Mouse (Mus musculus): ENCODE data around the gene Slc47a2. TPM values are rescaled to one million over a fixed set of nuclear protein-coding genes. Genes with fewer than 3 reads are reported as not detected.
A peak's percentile ranks its signal among the peaks of the same experiment; 100 is the strongest.

Gene Slc47a2
- polyA plus RNA-seq, 1 experiment from 2014 or later: 0.17 TPM

DNA sequence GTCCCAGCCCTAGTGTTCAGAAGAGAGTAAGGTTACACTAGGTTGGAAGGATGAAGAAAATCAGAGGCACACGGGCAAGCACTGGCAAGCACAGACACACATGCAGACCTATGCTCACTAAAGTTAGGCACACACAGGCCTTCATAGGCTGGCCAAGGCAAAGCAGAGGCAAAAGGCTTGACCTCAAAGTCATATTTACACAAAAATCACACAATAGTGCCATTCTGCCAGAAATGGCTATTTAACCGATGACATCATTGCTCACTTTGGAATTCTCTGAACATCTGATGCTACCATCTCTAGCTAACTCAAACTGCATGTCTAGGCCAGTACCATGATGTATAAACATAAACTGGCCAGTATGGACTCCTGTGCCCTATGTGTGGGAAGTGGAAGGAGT, 68.7 kb downstream of the Slc47a2 start:
- DNase-seq (ENCODE audit: low spot score) (no peak), ATAC-seq (replicated peaks; ENCODE audit: low FRiP score, low read depth) (no peak)
- Histone ChIP-seq H3K9me3 (replicated peaks; ENCODE audit: low read length) (no peaks in the 10 kb centered on the region), H3K4me1 (replicated peaks; ENCODE audit: insufficient read depth, low read length) (no peaks in the 10 kb centered on the region), H3K36me3 (ENCODE audit: insufficient read depth, low read length) (no peaks in the 10 kb centered on the region), H3K27me3 (ENCODE audit: insufficient read depth, low read length) (no peaks in the 10 kb centered on the region), H3K4me2 (ENCODE audit: low read length) (no peak overlapping the region), H3K9ac (ENCODE audit: low read depth, low read length) (no peak overlapping the region), H3K27ac (no peak overlapping the region), H3K4me3 (replicated peaks; ENCODE audit: low read depth, low read length) (no peak overlapping the region)
- WGBS: 91% methylated on average over 2 of the region's 2 CpGs
- no peak for TF ChIP-seq CTCF (IDR thresholded peaks at IDR 0.05; ENCODE audit: low read depth)

- ATAC-seq (replicated peaks; ENCODE audit: low FRiP score, low read depth) (no peak), DNase-seq (ENCODE audit: low spot score) (no peak)
- H3K36me3 ChIP-seq (ENCODE audit: insufficient read depth, low read length): no peaks in the 10 kb centered on the region
- H3K4me3 ChIP-seq (replicated peaks; ENCODE audit: low read depth, low read length): no peak overlapping the region
- no peak for TF ChIP-seq CTCF (IDR thresholded peaks at IDR 0.05; ENCODE audit: low read depth)
- no peak overlapping the region for H3K4me2 ChIP-seq (ENCODE audit: low read length)
- H3K27me3 ChIP-seq (ENCODE audit: insufficient read depth, low read length): no peaks in the 10 kb centered on the region
- no peaks in the 10 kb centered on the region for H3K9me3 ChIP-seq (replicated peaks; ENCODE audit: low read length)
- H3K4me1 ChIP-seq (replicated peaks; ENCODE audit: insufficient read depth, low read length): no peaks in the 10 kb centered on the region
- H3K9ac ChIP-seq (ENCODE audit: low read depth, low read length): no peak overlapping the region
- no peak overlapping the region for H3K27ac ChIP-seq
These were observed 71.0 kb downstream of the Slc47a2 start for GRCm38 (mm10) chr11:61271612-61272011.

DNA sequence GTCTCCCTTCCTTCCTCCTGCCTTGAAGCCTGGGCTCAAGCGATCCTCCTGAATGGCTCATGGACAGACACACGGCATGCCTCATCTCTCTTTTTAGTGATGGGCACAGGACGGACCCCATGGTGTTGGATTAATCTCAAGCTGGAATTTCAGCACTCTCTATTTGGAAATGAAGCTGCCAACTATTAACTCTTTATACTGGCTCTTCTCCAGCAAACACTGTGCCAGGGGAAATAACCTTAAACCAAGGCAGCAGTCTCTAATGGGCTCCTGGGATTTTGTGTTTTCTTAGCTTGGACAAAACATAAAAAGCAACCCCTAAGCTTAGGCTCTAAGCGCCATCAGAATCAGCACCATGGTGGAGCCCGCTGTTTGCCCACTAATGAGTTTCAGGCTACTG, 72.3 kb downstream of the Slc47a2 start:
- DNase-seq (ENCODE audit: low spot score) (no peak), ATAC-seq (replicated peaks; ENCODE audit: low FRiP score, low read depth) (no peak)
- Histone ChIP-seq H3K36me3 (ENCODE audit: insufficient read depth, low read length) (no peaks in the 10 kb centered on the region), H3K27ac (no peak overlapping the region), H3K27me3 (ENCODE audit: insufficient read depth, low read length) (no peaks in the 10 kb centered on the region), H3K4me2 (ENCODE audit: low read length) (no peak overlapping the region), H3K9me3 (replicated peaks; ENCODE audit: low read length) (no peaks in the 10 kb centered on the region), H3K4me3 (replicated peaks; ENCODE audit: low read depth, low read length) (no peak overlapping the region), H3K4me1 (replicated peaks; ENCODE audit: insufficient read depth, low read length) (peaks cover 5% of the 10 kb centered on the region; the same call in 1 of the 2 replicates), H3K9ac (ENCODE audit: low read depth, low read length) (no peak overlapping the region)
- 87% methylated on average over 5 of the region's 5 CpGs for WGBS
- TF ChIP-seq CTCF (IDR thresholded peaks at IDR 0.05; ENCODE audit: low read depth): no peak

DNA sequence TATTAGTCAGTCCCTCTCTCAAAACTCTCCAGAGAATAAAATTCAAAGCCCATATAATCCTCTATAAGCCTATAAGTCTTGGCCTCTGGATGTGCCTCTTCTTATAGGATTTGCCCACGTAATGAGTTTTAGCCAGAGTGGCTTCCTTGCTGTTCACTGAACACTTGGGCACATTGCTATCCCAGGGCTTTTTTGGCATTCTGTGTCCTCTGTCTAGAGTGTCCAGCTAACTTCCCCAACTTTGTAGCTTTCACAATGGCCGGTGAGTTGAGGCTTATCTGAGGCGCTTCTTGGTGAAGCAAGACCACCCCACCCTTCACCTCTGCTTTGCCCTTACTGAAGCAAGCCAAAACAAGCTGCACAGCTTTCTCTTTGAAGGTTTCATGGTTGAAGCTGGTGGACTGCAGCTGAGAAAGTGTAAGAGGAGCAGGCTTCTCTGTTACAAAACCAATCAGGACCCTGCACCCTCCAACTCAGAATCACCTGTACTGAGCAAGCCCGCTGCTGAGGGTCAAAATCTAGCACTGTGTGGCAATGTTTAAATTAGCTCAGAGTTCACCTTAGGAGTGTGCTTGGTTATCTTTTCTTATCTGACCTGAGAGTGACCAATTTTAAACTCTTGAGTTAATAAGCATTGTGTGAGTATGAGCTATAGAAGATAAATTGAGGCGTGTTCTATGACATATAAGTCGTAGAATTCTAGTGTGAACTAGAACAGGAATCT, 73.9 kb downstream of the Slc47a2 start:
- H3K27ac ChIP-seq: no peak overlapping the region
- 93% methylated on average over 6 of the region's 6 CpGs for WGBS

GRCm38 (mm10) chr11:61266551-61267533, 75.8 kb downstream of the Slc47a2 start, which contains the start of gene Aldh3a2:
Aldh3a2 (minus strand) TSS chr11:61267464.
- H3K9ac ChIP-seq (ENCODE audit: low read depth, low read length): peak within 1 kb of the TSS; percentile 67

More for the DNA sequence above, 73.9 kb downstream of the Slc47a2 start:
- ATAC-seq (replicated peaks; ENCODE audit: low FRiP score, low read depth) (no peak), DNase-seq (ENCODE audit: low spot score) (no peak)
- Histone ChIP-seq H3K27me3 (ENCODE audit: insufficient read depth, low read length) (no peaks in the 10 kb centered on the region), H3K36me3 (ENCODE audit: insufficient read depth, low read length) (0 out of 2 replicates have a peak, but pooled peaks cover 4% of the 10 kb centered on the region), H3K9me3 (replicated peaks; ENCODE audit: low read length) (no peaks in the 10 kb centered on the region), H3K4me1 (replicated peaks; ENCODE audit: insufficient read depth, low read length) (peaks cover 5% of the 10 kb centered on the region; the same call in 1 of the 2 replicates), H3K4me2 (ENCODE audit: low read length) (no peak overlapping the region), H3K9ac (ENCODE audit: low read depth, low read length) (no peak overlapping the region), H3K4me3 (replicated peaks; ENCODE audit: low read depth, low read length) (no peak overlapping the region)
- TF ChIP-seq CTCF (IDR thresholded peaks at IDR 0.05; ENCODE audit: low read depth): no peak

GRCm38 (mm10) chr11:61263841-61264240, 78.8 kb downstream of the Slc47a2 start:
- Histone ChIP-seq H3K4me3 (replicated peaks; ENCODE audit: low read depth, low read length) (no peak overlapping the region), H3K27me3 (ENCODE audit: insufficient read depth, low read length) (no peaks in the 10 kb centered on the region), H3K4me1 (replicated peaks; ENCODE audit: insufficient read depth, low read length) (peaks cover 5% of the 10 kb centered on the region; the same call in 1 of the 2 replicates), H3K9ac (ENCODE audit: low read depth, low read length) (no peak overlapping the region), H3K9me3 (replicated peaks; ENCODE audit: low read length) (no peaks in the 10 kb centered on the region), H3K36me3 (ENCODE audit: insufficient read depth, low read length) (peaks cover 36% of the 10 kb centered on the region), H3K4me2 (ENCODE audit: low read length) (no peak overlapping the region), H3K27ac (no peak overlapping the region)
- ATAC-seq (replicated peaks; ENCODE audit: low FRiP score, low read depth) (no peak), DNase-seq (ENCODE audit: low spot score) (no peak)
- no peak for TF ChIP-seq CTCF (IDR thresholded peaks at IDR 0.05; ENCODE audit: low read depth)
- 86% methylated on average over 1 of the region's 1 CpGs for WGBS

More at GRCm38 (mm10) chr11:61266551-61267533, 75.8 kb downstream of the Slc47a2 start, which contains the start of gene Aldh3a2:
- DNase-seq (ENCODE audit: low spot score): peak; percentile 97
- H3K9me3 ChIP-seq (replicated peaks; ENCODE audit: low read length): no peaks in the 10 kb centered on the region
- WGBS: under 1% methylated on average over 58 of the region's 58 CpGs
- peaks cover 5% of the 10 kb centered on the region; the same call in 1 of the 2 replicates for H3K4me1 ChIP-seq (replicated peaks; ENCODE audit: insufficient read depth, low read length)
- H3K4me2 ChIP-seq (ENCODE audit: low read length): peak within 1 kb of the TSS; percentile 52
- peak within 1 kb of the TSS; percentile 44 for H3K4me3 ChIP-seq (replicated peaks; ENCODE audit: low read depth, low read length)
- ATAC-seq (replicated peaks; ENCODE audit: low FRiP score, low read depth): peak; percentile 99
- peak within 1 kb of the TSS; percentile 91 for H3K27ac ChIP-seq
- TF ChIP-seq CTCF (IDR thresholded peaks at IDR 0.05; ENCODE audit: low read depth): no peak; the same call in 1 of the 2 replicates
- peaks cover 23% of the 10 kb centered on the region for H3K36me3 ChIP-seq (ENCODE audit: insufficient read depth, low read length)
- H3K27me3 ChIP-seq (ENCODE audit: insufficient read depth, low read length): no peaks in the 10 kb centered on the region
